Mouse (Mus musculus): ENCODE results near the gene Mus81.

Gene Mus81

DNA sequence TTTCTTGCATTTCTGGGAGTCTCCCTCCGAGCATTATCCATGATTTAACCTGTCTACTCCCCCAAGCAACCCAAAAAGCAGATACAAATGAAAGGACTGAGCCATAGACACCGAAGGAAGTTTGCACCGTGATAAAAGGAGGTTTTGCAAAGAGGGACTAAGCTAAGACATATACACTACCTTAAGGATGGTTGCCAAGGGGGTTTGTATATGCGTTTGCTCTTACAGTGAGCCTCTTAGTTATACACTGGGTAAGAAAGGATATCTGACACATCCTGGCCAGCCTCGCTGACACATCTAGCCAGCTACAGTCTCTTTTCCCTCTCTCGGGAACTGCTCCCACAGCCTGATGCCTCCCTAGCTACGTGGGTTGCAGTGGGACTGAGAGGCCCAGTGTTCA is 54.3 kb downstream of the Mus81 start:
- no peak for DNase-seq

DNA sequence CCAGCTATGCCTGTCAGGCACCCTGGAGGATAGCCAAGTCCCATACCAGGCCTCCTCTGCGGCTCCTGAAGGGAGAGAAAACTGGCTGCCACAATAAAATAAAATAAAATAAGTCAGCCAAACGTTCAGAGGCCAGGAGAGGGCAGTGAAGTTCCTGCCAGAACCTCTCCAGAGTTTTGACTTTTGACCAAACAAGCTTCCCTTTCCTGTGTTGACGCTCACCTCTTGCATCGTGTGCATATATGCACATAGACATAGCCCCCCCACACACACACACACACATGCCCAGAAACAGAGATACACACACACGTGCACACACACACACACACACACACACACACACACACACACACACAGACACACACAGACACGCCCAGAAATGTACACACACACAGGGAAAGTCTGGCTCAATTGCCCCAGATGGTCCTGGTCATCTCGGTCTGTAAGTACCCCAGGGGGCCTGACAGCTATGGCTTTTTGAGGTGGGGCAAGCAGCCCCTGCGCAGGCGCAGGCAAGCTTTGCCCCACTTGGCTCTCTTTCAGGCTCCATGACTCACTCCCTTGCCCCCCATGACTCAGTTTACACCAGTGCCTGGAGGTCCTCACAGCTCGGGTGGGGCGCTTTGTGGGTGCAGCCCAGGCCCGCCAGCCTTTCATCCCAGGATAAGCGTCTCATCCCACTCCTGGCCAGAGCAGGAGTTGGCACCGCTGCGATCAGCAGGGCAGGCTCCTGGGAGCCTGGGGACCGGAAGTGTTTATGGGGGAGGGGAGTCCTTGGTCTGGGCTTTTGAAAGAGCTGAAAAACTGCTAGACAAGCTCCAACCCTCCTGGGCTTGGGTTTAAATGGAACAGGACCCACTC is 55.0 kb downstream of the Mus81 start:
- DNase-seq, result peak; percentile 77
